Mouse (Mus musculus) induced T-regulatory cell, adult 2 months (primary cell): ENCODE data around the gene Itpr2.

Experiments used
- DNase-seq: peaks from one replicate; pipeline ENCODE4 v3.0.0-alpha.2; 2012; ENCODE audit warnings: low read depth

Gene Itpr2

DNA sequence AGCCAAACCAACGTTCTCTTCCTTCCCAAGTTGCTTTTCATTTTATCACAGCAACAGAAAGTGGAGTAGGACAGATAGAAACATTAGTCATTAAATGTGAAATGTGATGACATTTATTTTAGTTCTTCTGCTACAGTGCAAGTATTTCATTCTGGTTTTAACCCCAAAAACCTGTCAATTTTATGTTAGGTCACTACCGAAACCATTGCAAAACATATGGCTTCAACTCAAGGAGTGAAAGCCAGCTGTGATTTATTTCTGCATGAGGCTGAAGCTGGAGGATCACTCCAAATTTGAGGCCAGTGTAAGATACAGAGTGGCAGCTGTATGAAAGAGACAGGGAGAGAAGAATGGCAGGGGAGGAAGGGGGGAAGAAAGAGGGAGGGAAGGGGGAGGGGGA, 85.6 kb downstream of the Itpr2 start:
- no peak for DNase-seq

DNA sequence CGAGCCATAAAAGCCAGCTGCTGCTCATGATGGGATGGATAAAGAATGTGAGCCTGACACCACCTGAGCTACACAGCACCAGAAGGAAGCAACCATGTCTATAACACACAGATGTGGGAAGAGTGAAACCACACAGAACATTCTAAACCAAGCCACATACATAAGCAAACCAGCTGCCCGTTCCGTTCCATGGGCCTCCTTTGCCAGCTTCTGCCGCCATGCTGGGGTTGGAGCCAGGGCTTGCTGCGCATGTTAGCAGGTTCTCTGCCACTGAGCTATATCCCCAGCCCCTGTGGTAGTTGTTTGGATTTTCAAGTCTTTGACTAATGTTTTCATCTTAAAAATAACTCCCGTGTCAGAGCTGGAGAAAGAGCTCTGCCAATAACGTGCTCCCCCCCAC, 87.9 kb downstream of the Itpr2 start:
- no peak for DNase-seq

DNA sequence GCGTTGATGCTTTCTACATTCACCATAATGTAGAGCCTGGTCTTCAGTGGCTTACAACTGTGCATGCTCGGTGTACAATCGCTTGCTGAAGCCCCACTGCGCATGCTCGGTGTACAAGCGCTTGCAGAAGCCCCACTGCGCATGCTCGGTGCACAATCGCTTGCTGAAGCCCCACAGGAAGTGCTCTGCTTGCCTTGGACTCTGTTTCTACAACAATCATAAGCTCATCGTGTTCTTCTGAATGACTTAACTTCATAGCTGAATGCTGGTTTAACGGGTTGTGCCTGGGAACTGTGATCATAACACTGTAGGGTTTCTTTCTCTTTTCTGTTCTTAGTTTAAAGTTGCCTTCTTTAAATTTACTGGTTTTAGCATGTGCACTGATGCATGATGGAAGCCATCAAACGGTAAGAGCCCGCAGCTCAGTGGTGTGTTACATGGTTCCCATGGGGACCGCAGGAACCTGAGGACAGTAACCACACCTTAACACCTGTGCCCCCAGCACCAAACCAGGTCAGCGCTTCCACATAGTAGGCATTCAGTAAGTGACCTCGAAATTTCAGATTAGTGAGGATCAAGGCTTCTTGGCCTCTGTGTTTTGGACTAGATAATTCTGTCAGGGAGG, 90.5 kb downstream of the Itpr2 start:
- DNase-seq: no peak

DNA sequence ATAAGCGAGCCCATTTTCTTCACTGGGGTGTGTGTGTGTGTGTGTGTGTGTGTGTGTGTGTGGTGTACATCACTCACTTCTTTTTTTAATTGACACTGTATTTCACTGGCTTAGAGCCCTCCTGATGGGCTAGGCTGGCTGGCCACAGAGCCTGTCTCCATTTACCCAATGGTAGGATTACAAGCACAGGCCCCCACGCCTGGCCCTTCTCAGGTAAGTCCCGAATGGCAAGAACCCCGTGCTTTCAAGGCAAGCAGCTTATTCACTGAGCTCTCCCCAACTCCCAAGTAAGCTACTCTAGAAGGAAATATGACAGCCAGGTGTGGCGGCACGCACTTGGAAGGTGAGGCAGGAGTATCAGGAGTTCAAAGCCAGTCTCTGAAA, 91.6 kb downstream of the Itpr2 start:
- DNase-seq: peak; percentile 23

DNA sequence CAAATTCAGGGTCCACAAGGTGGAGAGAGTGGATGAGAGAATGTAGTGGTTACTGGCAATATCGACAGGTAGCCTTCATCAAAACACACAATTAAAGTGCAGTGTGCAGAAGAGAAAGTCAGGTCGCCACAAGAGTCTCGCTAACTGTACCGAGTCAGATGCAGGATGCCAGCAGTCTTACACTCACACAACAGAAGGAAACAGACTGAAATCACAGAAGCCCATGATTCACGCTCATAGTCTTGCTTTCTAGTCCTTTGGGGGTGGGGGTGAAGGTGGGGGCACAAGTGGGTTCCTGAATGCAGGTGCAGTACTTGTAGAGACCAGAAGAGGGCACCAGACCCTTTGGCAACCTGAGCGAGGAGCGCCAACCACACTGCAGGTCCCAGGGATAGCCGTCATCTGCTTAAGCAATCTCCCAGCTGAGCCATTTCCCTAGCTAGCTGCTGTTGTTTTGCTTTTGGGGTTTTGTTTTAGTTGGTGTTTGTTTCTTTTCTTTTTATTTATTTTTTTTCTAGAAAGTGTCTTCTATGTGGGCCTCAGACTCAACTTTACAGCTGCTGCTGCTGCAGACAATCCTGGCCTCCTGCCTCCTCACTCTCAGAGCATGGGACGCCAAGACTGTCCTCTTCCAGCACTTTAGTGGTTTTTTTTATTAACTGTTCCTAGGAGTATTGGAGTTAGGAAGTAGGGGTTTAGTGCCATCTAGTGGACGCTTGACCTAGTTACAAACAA, 92.2 kb downstream of the Itpr2 start:
- DNase-seq: peak; percentile 91

DNA sequence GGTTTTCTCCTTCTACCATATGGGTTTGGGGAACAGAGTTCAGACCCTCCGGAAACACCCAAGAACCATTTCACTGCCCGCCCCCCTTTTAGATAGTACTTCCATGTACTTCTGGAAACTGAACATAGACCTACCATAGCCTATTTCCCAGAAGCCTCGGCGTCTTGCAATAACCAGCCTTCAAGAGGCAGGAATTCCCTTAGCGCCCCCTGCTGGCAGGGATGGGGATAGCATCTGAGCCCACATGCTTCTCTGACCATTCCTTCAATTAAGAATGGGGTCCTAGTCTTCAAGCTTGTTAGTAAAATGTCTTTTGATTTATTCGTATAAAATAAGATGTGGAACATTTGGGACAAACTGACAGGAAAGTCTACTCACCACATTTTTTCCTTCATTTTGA, 96.6 kb downstream of the Itpr2 start:
- peak; percentile 77 for DNase-seq

DNA sequence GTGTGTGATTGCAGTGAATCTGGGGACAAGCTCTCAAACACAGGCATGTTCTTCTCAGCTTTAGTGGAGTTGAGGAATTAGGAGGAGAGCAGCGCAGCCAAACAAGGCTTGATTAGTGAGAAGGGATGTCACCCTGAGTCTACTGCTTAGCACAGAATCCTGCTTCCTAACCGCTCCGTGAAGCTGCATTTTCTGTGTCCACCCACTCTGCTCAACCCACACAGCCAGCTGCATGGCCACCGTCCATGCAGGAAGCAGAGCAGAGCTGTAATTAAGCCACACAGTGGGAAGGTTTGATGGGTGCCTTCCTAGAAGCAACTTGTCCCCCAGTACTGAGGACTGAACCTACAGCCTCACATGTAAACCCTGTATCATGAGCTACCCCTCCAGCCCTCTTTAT, 97.1 kb downstream of the Itpr2 start:
- no peak for DNase-seq

GRCm38 (mm10) chr6:146404156-146404555, 97.9 kb downstream of the Itpr2 start:
- no peak for DNase-seq

DNA sequence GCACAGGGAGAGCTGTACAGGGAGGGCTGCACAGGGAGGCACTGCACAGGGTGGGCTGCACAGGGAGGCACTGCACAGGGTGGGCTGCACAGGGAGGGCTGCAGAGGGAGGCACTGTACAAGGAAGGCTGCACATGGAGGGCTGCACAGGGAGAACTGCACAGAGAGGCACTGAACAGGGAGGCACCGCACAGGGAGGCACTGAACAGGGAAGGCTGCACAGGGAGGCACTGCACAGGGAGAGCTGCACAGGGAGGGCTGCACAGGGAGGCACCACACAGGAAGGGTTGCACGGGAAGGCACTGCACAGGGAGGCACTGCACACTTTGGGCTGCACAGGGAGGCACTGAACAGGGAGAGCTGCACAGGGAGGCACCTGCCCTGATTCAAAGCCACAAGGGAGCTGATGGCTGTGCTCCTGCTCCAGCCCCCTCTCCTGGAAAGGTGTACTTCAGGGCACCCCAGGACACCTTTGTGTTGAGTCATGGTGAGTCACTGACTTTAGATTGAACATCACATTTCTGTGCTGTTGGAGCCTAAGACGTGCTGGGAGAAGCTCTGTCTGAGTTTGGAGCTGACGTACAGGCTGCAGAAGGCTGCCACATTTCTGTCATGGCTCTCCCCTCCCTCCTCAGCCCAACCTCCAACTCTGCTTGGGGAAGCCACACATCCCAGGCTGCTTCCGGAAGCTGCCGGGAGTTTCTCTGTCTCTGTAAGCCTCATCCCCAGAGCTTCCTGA, 98.9 kb downstream of the Itpr2 start:
- DNase-seq: no peak

- no peak for DNase-seq
Measured at GRCm38 (mm10) chr6:146397803-146398202, 104.2 kb downstream of the Itpr2 start.

- no peak for DNase-seq
Measured at GRCm38 (mm10) chr6:146396253-146396652, 105.8 kb downstream of the Itpr2 start.

- no peak for DNase-seq
Measured at GRCm38 (mm10) chr6:146395616-146396015, 106.4 kb downstream of the Itpr2 start.

- DNase-seq: peak; percentile 43
Measured at GRCm38 (mm10) chr6:146392188-146392587, 109.8 kb downstream of the Itpr2 start.

- DNase-seq: peak; percentile 31
Measured at GRCm38 (mm10) chr6:146390159-146390558, 111.9 kb downstream of the Itpr2 start.

DNA sequence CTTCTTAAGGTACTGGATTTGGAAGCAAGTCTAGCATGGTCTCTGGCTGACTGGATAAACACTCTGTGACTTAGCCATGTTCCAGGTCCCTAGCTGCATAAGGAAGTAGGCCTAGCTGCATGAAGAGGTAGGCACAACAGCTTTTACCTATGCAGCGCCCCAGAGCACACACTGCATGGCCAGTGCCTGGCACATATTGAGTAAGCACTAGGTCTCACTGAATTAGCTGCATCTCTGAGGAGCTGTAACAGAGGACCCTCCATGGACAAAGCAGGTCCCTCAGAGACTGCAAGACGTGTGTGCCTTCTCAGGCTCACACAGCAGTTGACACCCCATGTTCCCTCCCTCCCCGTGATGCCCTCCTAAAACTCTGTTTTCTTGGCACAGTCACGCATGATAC, 114.0 kb downstream of the Itpr2 start:
- DNase-seq: no peak

GRCm38 (mm10) chr6:146387039-146387713, 114.8 kb downstream of the Itpr2 start:
- no peak for DNase-seq

DNA sequence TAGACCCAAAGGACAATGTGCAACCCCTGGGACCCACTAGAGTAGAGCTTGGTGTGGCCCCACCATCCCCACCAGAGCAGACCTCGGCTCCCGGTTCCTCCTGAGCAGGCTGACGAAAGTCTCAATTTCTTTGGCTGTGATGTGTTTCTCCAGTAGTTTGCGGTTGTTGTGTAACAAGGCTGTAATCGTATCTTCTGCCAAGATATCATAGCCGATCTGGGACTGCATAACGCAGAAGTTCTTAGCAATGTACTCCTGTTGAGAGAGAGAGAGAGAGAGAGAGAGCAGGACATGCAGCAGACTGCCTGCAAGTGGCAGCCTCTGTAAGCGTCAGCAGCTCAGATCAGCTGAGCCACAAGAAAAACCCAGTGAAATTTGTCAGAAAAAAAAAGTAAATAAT, 122.8 kb downstream of the Itpr2 start:
- no peak for DNase-seq

DNA sequence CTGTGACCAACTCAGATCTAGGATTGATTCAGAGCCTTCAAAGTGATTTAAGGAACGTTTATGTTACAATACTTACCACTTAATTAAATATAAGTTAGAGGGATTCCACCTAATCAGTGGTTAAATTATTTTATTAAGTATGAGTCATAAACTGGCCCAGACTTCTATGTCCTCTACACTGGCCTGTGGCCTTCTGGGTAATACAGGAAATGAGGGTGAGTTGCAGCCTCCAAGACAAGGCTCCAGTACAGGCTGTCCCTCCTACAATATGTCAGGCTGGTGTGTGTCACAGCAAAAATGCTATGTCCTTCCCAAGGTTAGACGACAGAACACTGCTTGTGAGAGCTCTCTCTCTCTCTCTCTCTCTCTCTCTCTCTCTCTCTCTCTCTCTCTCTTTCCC, 130.5 kb downstream of the Itpr2 start:
- DNase-seq: no peak

DNA sequence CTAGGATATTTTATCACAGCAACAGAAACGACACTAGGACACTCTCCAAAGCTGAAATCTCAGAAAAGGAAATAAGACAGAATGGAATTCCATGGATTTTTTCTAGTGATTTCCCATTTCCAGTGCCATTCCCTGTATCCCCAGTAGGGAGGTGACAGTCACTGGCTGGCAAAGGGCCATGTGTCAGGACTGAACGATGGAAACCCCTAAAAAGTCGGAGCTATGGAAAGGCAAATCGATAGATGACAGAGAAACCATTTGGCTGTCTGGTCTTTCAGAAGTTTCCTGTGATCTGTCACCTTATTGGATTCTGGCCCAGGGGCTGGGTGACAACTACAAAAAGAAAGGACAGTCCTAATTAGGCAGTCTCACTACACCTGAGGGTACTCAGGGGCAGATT, 135.8 kb downstream of the Itpr2 start:
- no peak for DNase-seq

GRCm38 (mm10) chr6:146357911-146358310, 144.1 kb downstream of the Itpr2 start:
- no peak for DNase-seq

DNA sequence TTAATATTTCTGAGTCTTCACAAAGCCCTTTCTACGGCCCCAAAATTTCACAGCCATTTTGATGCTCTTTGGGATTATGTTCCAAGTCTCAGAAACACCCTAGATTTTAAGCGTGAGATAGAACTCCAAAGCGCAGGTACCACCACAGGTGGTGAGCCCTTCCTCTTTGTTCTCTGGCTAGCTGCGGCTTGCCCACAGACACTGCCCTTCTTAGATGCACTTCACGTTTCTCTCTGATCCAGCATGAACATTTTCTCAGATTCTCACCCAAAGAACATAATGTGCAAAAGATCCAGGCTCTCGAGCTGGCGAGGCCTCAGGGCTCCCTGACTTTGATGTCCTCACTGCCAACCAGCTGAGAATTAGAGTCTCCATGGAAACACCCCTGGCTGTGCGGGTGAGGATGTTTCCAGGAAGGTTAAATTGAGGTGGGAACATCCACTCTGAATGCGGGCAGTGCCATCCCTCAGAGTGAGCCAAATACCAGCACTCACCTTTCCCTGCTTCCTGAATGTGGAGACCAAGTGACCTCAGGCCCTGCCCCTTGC, 149.7 kb downstream of the Itpr2 start:
- DNase-seq: no peak

DNA sequence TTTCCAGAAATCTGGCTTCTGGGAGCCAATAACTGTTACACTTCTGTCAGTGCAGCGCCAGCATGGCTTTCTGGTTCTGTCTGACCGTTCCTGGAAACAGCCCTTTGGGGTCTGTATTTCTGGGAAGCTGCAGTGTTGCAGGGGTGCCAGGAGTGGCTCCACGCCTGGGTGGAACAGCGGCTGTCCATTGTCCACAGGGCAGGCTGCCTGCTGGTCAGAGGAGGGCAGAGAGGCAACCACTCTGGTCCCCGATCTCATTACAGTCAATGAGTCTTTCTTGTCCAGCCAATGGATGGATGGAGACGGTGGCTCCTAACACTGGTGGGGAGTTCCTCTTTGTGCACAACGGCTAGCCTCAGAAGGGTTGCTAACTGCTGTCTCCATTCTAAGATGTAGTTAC, 150.2 kb downstream of the Itpr2 start:
- DNase-seq: no peak
